Mouse (Mus musculus): Measurements from ENCODE around the gene Tgfbr3l.

Tgfbr3l gene

GRCm38 (mm10) chr8:4247951-4248540 is at the start of gene Tgfbr3l:
TSS of gene Tgfbr3l (plus strand) at chr8:4248214.
- DNase-seq (ENCODE audit: low read depth), result no peak

DNA sequence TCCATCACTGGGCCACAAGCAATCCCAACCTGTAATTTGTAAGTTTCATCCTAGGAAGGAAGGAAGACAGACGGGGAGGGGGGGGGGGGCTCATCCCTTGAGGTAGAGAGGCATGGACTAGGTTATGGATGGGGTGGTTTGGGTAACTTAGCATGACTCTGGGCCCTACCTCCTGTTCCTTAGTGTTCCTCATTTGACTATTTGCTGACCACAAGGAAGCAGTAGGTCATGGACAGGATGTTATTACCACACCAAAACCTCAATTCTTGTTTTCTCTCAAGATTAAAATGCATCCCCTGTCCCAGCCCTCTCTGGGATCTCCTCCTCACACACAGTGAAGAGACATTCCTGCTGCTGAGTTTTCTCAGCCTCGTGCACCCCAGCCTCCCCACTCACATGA is 46.7 kb upstream of the Tgfbr3l start:
- no peak for DNase-seq (ENCODE audit: low read depth)

DNA sequence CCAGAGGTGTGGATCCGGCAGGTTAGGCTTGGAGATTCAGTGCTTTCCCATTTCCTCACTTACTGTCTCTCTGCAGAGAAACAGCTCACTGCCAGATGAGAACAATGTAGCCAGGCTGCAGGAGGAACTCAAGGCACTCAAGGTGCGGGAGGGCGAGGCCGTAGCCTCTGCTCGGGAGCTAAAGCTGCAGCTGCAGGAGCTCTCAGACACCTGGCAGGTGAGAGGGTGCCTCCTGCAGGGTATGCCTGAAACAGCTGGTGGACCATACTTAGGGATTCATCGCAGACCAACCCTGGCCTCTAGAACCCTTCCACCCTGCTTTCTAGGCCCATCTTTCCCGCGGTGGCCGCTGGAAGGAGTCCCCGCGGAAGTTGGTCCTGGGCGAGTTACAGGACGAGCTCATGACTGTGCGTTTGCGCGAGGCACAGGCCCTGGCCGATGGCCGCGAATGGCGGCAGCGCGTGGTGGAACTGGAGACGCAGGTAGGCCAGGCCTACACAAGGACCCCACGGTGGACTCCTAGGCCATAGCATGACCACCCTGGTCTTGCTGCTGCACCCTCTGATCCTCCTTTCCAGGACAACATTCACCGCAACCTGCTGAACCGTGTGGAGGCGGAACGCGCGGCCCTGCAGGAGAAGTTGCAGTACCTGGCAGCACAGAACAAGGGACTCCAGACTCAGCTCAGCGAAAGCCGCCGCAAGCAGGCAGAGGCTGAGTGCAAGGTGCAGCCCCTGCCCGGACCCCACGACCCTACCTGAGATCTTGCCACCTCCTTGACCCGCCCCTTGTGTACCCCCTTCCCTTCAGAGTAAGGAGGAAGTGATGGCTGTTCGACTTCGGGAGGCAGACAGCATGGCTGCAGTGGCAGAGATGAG is 42.5 kb upstream of the Tgfbr3l start:
- no peak for DNase-seq (ENCODE audit: low read depth)

DNA sequence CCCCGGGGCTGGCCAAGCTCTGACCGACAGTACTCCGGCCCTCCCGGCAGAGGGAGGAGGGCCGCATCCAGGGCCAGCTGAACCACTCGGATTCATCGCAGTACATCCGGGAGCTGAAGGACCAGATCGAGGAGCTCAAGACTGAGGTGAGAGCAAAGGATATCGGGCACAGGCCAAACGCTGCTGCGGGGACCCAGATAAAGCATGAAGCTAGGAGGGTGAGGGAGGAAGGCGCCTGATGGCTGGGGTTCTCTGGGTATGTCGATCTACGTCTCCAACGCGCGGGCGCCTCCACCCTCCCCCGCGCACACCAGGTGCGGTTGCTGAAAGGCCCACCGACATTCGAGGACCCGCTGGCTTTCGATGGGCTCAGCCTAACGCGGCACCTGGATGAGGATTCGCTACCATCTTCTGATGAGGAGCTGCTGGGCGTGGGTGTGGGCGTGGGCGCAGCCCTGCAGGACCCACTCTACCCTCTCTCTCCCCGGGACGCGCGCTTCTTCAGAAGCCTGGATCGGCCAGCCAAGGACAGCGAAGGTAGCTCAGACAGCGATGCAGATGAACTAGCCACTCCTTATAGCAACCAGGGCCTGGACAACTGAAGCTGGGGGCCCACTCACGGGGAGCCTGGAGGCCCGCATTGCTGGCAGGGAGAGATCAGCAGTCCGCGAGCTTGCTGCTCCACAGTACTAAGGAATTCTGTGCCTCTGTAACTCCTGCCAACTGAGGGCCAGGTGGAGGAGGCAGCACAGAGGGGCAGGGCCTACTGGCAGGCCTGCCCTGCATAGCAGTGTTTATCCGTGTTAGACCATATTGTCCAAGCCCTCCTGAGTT is 41.6 kb upstream of the Tgfbr3l start:
- DNase-seq (ENCODE audit: low read depth), result no peak

GRCm38 (mm10) chr8:4207016-4207350 is 41.0 kb upstream of the Tgfbr3l start:
- no peak for DNase-seq (ENCODE audit: low read depth)

- DNase-seq (ENCODE audit: low read depth), result peak; percentile 34
Observed at GRCm38 (mm10) chr8:4211097-4211496, 36.9 kb upstream of the Tgfbr3l start.

GRCm38 (mm10) chr8:4212809-4213209 is 35.2 kb upstream of the Tgfbr3l start:
- DNase-seq (ENCODE audit: low read depth), result peak; percentile 20

- DNase-seq (ENCODE audit: low read depth), result peak; percentile 60
Observed at GRCm38 (mm10) chr8:4213210-4214005, 34.6 kb upstream of the Tgfbr3l start.

DNA sequence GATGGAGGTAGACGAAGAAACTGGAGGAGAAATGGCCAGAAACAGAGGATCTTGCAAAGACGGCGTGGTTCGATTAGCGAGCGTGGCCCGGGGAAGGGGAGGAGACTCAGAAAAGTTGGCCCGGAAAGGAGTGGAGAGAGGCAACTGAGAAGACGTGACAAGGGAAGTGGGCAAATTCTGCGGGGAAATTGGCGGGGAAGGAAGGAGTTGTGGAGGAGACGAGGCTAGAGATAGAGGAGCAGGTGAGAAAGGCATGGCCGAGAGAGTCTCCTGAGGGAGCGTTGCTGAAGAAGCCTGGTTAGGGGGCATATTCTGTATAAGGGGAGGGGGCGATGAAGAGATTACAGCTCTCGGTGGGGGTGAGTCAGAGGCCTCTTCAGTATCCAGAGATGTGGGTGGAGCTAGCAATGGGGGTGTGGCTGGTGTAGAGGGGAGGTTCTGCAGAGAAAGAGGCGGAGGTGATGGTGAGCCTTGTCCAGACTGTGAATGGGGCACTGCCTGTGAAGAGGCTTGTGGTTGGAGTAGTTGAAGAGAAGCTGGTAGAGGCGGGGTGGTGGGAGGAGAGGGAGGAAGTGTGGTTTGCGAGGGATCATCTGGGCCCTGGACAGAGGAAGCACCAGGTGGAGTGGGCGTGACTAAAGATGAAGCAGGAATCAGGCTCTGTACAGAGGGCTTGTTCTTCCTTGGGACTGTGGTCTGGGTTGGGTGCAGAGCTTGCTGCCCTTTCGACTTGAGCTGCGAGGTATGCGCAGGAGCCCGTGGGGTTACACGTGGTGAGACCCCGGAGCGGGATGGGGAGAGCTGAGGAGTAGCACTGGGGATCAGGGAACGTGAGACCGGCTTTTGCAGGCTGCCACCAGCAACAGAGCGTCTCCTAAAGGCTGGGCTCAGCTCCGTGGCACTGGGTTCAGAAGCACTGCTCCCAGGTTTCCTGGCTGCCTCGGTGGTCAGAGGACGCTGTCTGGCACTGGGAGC is 33.7 kb upstream of the Tgfbr3l start:
- peak; percentile 55 for DNase-seq (ENCODE audit: low read depth)

GRCm38 (mm10) chr8:4216296-4216695 is 31.7 kb upstream of the Tgfbr3l start:
- DNase-seq (ENCODE audit: low read depth), result no peak

- DNase-seq (ENCODE audit: low read depth), result no peak
Observed at GRCm38 (mm10) chr8:4216791-4217621, 31.0 kb upstream of the Tgfbr3l start, which contains the start of gene Prr36. TSS of gene Prr36 (minus strand) at chr8:4217459.

GRCm38 (mm10) chr8:4219617-4220016 is 28.4 kb upstream of the Tgfbr3l start:
- DNase-seq (ENCODE audit: low read depth), result no peak

DNA sequence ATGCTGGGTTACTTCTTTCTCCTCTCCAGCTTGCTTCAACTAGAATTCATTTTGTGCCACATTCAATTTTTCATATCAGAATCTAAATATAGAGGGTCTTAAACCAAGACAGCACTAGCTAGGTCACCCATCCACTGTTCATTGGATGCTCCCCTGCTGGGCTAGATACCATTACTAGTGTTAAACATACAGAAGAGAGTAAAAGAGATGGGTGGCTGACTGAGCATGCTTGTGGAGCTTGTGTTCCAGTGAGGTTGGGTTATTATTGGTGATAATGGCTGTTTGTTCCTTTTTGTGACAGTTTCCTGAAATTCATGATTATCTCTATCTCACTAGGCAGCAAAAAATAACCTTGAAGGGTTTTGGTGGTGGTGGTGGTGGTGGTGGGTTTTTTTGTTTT is 26.0 kb upstream of the Tgfbr3l start:
- no peak for DNase-seq (ENCODE audit: low read depth)

- DNase-seq (ENCODE audit: low read depth), result no peak
Observed at GRCm38 (mm10) chr8:4226323-4226722, 21.7 kb upstream of the Tgfbr3l start.

DNA sequence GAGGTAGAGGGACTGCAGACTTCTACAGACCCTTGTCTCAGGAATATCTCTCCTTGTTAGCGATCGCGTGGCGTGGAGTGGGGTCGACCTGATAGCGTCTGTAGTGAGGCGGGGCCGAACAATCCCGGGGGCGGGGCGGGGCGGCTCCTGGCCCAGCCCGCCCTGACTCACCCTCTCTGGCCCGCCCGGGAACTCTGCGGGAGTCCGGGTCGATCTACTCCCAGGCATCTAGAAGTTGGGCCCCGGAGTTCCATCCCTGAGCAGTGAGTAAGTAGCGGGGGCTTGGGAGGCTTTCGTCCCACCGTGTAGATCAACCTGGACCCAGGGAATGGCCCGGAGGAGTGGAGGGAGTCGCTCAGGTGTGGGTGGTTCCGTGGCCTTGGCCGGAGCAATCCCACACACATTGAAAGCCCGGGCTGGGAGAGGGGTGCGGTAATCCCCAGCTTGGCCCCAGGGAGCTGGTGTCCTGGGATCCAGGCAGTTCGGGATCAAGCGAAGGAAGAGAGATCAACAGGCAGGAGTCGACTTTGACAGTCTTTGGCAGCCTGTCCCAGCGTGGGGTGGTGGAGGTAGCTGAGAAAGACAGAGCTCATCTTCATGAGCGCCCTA is 21.2 kb upstream of the Tgfbr3l start, which contains the start of gene Lrrc8e:
Gene Lrrc8e (plus strand): TSS at position 89 of the 609 bp plus-strand sequence.
- DNase-seq (ENCODE audit: low read depth), result peak; percentile 79

- DNase-seq (ENCODE audit: low read depth), result no peak
Observed at GRCm38 (mm10) chr8:4227919-4228318, 20.1 kb upstream of the Tgfbr3l start.

GRCm38 (mm10) chr8:4229784-4230183 is 18.2 kb upstream of the Tgfbr3l start:
- DNase-seq (ENCODE audit: low read depth), result no peak

DNA sequence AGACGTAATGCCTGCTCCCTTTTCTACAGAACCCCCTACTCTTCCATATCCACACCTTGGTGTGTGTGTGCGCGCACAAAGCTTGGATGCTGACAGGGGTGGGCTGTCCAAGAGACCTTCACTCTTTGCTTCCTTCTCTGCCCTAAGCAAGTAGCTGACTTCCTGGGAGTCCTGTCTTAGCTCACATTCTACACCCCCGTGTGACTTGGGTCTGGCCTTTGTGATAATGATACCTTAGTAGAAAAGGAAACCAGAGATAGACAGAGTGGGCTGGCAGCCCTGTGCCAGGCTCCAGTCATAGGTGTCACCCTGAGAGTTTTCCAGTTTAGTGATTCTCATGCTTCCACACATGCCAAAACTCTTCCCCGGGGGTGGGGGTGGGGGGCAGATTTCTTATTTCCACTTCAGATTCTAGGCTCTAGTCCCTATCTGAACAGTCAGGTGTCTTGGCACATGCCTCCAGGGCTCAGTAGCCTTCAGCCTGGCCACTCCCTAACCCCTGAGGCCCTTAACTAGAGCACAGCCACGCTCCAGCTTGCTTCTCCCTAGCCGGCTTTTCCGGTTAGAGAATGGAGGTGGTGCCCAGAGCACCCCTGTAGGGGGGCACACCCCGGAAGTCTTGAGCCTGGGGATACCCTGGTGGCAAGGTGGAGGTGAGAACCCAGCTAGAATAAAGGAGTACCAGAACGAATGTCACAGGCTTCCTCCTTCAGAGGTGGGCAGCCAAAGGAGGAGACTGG is 17.2 kb upstream of the Tgfbr3l start:
- no peak for DNase-seq (ENCODE audit: low read depth)

All from NIH3T3 (cell line).